Mouse (Mus musculus) Patski (cell line): ENCODE measurements around the gene Snapc2. TPM values are rescaled to one million over a fixed set of nuclear protein-coding genes. Genes with fewer than 3 reads are reported as not detected.
A peak's percentile ranks its signal among the peaks of the same experiment; 100 is the strongest.

ENCODE experiments used
- ATAC-seq: fragments of 100-300 bp; one replicate; pipeline ENCODE4 v1.8.0; 2021
- CTCF ChIA-PET: fragments of 350-600 bp; sonication (Branson Sonifier 250); formaldehyde crosslinking; loops from one replicate; lab custom pipeline; 2022; ENCODE audit warnings: inconsistent platforms; lab: Charles Lee
- POLR2A ChIA-PET: fragments of 350-600 bp; sonication (Branson Sonifier 250); formaldehyde crosslinking; loops from one replicate; lab custom pipeline; 2022; ENCODE audit warnings: antibody characterized with exemption, inconsistent platforms; lab: Charles Lee
- DNase-seq: peaks from one replicate; pipeline ENCODE4 v3.0.0-alpha.2; 2011; ENCODE audit warnings: low read depth, low spot score
- H3K27me3 ChIP-seq: fragments of 371-371 bp; one replicate; pipeline ENCODE4 v1.5.1; 2021
- CTCF ChIP-seq: fragments of 100-300 bp; IDR thresholded peaks from one replicate; pipeline ENCODE4 v1.5.1; 2021
- in situ Hi-C: fragments of 300-500 bp; cut with MboI; formaldehyde crosslinking; loops from 3 replicates; pipeline ENCODE4 v1.11.1; 2018; ENCODE audit warnings: low pct_unique_long_range_greater_than_20kb, mixed read lengths
- polyA plus RNA-seq: library from polyadenylated mRNA; unstranded; gene quantifications from one replicate; pipeline ENCODE4 v1.2.3, GENCODE M21; 2021

Gene Snapc2
- 42.7 TPM for polyA plus RNA-seq

GRCm38 (mm10) chr8:4252934-4253841 lies at the start of gene Snapc2:
Gene Snapc2, plus strand, starts transcription at chr8:4253080.
- ChIA-PET CTCF (interaction anchor here (0.7 to 2.7 kb wide), 15 partner anchors 11 to 119 kb away, joined by 3 to 19 read pairs (median 4); partner anchors contain the start of genes Gm49320, Map2k7 and Timm44), POLR2A (interaction anchor here (1.3 kb wide), 1 partner anchor 59 kb away, joined by 3 read pairs; no protein-coding TSS in a partner anchor)
- in situ Hi-C loops = loop anchor here (5.0 kb wide), 1 partner anchor 119 kb away; no protein-coding TSS in a partner anchor
- DNase-seq (no peak), ATAC-seq (peak; percentile 75)
- no peak for TF ChIP-seq CTCF
- H3K27me3 ChIP-seq = no peaks in the 10 kb centered on the region

DNA sequence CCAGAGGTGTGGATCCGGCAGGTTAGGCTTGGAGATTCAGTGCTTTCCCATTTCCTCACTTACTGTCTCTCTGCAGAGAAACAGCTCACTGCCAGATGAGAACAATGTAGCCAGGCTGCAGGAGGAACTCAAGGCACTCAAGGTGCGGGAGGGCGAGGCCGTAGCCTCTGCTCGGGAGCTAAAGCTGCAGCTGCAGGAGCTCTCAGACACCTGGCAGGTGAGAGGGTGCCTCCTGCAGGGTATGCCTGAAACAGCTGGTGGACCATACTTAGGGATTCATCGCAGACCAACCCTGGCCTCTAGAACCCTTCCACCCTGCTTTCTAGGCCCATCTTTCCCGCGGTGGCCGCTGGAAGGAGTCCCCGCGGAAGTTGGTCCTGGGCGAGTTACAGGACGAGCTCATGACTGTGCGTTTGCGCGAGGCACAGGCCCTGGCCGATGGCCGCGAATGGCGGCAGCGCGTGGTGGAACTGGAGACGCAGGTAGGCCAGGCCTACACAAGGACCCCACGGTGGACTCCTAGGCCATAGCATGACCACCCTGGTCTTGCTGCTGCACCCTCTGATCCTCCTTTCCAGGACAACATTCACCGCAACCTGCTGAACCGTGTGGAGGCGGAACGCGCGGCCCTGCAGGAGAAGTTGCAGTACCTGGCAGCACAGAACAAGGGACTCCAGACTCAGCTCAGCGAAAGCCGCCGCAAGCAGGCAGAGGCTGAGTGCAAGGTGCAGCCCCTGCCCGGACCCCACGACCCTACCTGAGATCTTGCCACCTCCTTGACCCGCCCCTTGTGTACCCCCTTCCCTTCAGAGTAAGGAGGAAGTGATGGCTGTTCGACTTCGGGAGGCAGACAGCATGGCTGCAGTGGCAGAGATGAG lies 47.4 kb upstream of the Snapc2 start:
- in situ Hi-C loops = no loop called here
- ATAC-seq (no peak), DNase-seq (no peak)
- no peaks in the 10 kb centered on the region for H3K27me3 ChIP-seq
- POLR2A ChIA-PET = interaction anchor here (0.8 kb wide), 1 partner anchor 13 kb away, joined by 9 read pairs; no protein-coding TSS in a partner anchor
- CTCF ChIA-PET = interaction anchor here (1.2 to 1.9 kb wide), 2 partner anchors 10 to 12 kb away, joined by 3 to 6 read pairs; no protein-coding TSS in a partner anchor
- TF ChIP-seq CTCF = no peak

DNA sequence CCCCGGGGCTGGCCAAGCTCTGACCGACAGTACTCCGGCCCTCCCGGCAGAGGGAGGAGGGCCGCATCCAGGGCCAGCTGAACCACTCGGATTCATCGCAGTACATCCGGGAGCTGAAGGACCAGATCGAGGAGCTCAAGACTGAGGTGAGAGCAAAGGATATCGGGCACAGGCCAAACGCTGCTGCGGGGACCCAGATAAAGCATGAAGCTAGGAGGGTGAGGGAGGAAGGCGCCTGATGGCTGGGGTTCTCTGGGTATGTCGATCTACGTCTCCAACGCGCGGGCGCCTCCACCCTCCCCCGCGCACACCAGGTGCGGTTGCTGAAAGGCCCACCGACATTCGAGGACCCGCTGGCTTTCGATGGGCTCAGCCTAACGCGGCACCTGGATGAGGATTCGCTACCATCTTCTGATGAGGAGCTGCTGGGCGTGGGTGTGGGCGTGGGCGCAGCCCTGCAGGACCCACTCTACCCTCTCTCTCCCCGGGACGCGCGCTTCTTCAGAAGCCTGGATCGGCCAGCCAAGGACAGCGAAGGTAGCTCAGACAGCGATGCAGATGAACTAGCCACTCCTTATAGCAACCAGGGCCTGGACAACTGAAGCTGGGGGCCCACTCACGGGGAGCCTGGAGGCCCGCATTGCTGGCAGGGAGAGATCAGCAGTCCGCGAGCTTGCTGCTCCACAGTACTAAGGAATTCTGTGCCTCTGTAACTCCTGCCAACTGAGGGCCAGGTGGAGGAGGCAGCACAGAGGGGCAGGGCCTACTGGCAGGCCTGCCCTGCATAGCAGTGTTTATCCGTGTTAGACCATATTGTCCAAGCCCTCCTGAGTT lies 46.5 kb upstream of the Snapc2 start:
- TF ChIP-seq CTCF = no peak
- DNase-seq (no peak), ATAC-seq (no peak)
- H3K27me3 ChIP-seq = no peaks in the 10 kb centered on the region
- in situ Hi-C loops = no loop called here
- CTCF ChIA-PET = interaction anchor here (1.2 to 1.9 kb wide), 2 partner anchors 11 to 13 kb away, joined by 3 to 6 read pairs; no protein-coding TSS in a partner anchor
- POLR2A ChIA-PET = no interaction called here

DNA sequence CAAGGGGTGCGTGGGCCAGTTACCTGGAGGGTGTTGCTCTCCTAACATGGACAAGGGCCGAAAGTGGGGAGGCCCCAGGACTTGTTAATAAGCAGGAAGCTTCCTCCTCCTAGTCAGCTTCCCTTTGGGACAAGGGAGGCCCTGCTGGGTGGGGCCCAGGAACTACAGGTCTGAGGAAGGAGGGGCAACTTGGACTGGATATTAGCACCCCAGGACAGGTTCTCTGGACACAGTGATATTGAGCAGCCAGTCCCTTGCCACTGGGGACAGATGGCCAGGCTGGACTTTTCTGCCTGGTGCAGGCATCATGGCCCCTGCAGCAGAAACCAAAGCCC lies 45.9 kb upstream of the Snapc2 start:
- H3K27me3 ChIP-seq = no peaks in the 10 kb centered on the region
- POLR2A ChIA-PET = no interaction called here
- no peak for DNase-seq
- in situ Hi-C loops = no loop called here
- no peak for TF ChIP-seq CTCF
- no peak for ATAC-seq
- CTCF ChIA-PET = no interaction called here

DNA sequence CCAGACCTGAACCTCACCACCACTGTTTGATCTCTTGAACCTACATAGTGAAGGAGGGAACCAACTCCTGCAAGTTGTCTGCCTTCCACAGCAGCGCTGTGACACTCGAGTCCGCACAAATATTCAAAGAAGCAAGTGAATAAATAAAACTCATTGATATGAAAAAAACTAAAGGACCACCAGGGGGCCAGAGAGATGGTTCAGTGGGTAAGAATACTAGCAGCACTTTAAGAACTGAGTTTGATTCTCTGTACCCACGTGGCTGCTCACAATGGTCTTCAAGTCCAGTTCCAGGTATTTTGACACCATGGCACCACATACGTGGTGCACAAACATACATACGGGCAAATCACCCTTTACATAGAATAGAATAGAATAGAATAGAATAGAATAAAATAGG lies 41.8 kb upstream of the Snapc2 start:
- CTCF ChIA-PET = no interaction called here
- DNase-seq = no peak
- in situ Hi-C loops = no loop called here

GRCm38 (mm10) chr8:4212809-4213209 lies 40.1 kb upstream of the Snapc2 start:
- TF ChIP-seq CTCF = no peak
- peak; percentile 23 for ATAC-seq
- POLR2A ChIA-PET = no interaction called here
- in situ Hi-C loops = no loop called here
- CTCF ChIA-PET = interaction anchor here (1.0 to 1.7 kb wide), 2 partner anchors 19 to 32 kb away, joined by 3 to 5 read pairs; no protein-coding TSS in a partner anchor
- H3K27me3 ChIP-seq = peaks cover 7% of the 10 kb centered on the region
- DNase-seq = no peak

More for the DNA sequence above, 41.8 kb upstream of the Snapc2 start:
- H3K27me3 ChIP-seq = no peaks in the 10 kb centered on the region
- POLR2A ChIA-PET = no interaction called here
- no peak for TF ChIP-seq CTCF
- no peak for ATAC-seq

DNA sequence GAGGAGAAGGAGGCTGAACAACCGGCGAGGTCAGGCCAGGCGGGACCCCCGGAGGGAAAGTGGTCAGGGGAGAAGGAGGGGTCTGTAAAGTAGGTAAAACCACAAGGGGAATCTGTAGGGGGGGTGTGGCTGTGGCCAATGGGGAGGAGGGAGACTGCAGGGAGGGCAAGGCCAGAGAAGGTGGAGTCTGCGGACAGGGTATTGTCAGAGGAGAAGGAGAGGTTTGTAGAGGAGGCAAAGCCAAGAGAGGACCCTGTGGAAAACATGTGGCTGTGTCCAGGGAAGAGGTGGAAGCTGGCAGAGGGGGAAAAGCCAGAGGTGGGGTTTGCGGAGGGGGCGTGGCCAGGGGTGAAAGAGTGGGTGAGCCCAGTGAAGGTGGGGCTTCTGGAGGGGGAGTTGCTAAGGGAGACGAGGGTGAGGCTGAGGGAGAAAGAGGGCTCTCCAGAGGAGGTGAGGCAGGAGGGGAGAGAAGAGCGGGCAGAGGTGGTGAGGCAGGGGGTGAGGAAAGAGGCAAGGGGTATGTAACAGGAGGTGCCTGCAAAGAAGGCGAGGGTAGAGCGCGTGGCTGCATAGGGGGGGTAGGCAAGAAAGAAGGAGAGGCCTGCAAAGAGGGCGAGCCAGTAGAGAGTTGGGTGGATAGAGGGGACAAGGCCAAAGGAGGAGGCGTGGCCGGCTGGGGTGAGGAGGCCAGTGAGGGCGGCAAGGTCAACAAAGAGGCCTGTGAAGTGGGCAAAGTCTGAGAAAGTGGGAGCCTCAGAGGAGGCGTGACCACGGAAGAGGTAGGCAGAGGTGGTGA lies 39.5 kb upstream of the Snapc2 start:
- ATAC-seq (no peak), DNase-seq (no peak)
- TF ChIP-seq CTCF = no peak
- POLR2A ChIA-PET = no interaction called here
- in situ Hi-C loops = no loop called here
- peaks cover 7% of the 10 kb centered on the region for H3K27me3 ChIP-seq
- CTCF ChIA-PET = interaction anchor here (1.0 to 1.7 kb wide), 2 partner anchors 20 to 31 kb away, joined by 3 to 5 read pairs; no protein-coding TSS in a partner anchor

DNA sequence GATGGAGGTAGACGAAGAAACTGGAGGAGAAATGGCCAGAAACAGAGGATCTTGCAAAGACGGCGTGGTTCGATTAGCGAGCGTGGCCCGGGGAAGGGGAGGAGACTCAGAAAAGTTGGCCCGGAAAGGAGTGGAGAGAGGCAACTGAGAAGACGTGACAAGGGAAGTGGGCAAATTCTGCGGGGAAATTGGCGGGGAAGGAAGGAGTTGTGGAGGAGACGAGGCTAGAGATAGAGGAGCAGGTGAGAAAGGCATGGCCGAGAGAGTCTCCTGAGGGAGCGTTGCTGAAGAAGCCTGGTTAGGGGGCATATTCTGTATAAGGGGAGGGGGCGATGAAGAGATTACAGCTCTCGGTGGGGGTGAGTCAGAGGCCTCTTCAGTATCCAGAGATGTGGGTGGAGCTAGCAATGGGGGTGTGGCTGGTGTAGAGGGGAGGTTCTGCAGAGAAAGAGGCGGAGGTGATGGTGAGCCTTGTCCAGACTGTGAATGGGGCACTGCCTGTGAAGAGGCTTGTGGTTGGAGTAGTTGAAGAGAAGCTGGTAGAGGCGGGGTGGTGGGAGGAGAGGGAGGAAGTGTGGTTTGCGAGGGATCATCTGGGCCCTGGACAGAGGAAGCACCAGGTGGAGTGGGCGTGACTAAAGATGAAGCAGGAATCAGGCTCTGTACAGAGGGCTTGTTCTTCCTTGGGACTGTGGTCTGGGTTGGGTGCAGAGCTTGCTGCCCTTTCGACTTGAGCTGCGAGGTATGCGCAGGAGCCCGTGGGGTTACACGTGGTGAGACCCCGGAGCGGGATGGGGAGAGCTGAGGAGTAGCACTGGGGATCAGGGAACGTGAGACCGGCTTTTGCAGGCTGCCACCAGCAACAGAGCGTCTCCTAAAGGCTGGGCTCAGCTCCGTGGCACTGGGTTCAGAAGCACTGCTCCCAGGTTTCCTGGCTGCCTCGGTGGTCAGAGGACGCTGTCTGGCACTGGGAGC lies 38.6 kb upstream of the Snapc2 start:
- POLR2A ChIA-PET = interaction anchor here (1.0 kb wide), 1 partner anchor 304 kb away, joined by 8 read pairs; no protein-coding TSS in a partner anchor
- no peak for DNase-seq
- in situ Hi-C loops = no loop called here
- no peak for ATAC-seq
- TF ChIP-seq CTCF = no peak
- CTCF ChIA-PET = interaction anchor here (0.7 to 2.6 kb wide), 3 partner anchors 13 to 21 kb away, joined by 3 to 7 read pairs (median 3); partner anchors contain the start of gene Lrrc8e
- peaks cover 7% of the 10 kb centered on the region for H3K27me3 ChIP-seq
